Mouse (Mus musculus): ENCODE results near the gene Grk1.

The Grk1 gene

GRCm38 (mm10) chr8:13404666-13405131 lies at the start of gene Grk1:
Gene Grk1 (plus strand): TSS chr8:13405081.
- no peak for DNase-seq (ENCODE audit: low spot score in 2 of 2)

- no peak for DNase-seq (ENCODE audit: low spot score in 2 of 2)
Observed at GRCm38 (mm10) chr8:13356221-13356620, 48.7 kb upstream of the Grk1 start.

- no peak for DNase-seq (ENCODE audit: low spot score in 2 of 2)
Observed at GRCm38 (mm10) chr8:13356681-13357080, 48.2 kb upstream of the Grk1 start.

GRCm38 (mm10) chr8:13360213-13360612 lies 44.7 kb upstream of the Grk1 start:
- no peak for DNase-seq (ENCODE audit: low spot score in 2 of 2)

GRCm38 (mm10) chr8:13361865-13362264 lies 43.0 kb upstream of the Grk1 start:
- no peak for DNase-seq (ENCODE audit: low spot score in 2 of 2)

GRCm38 (mm10) chr8:13373151-13373662 lies 31.7 kb upstream of the Grk1 start:
- DNase-seq (ENCODE audit: low spot score in 2 of 2): no peak

GRCm38 (mm10) chr8:13381630-13382029 lies 23.3 kb upstream of the Grk1 start:
- DNase-seq (ENCODE audit: low spot score in 2 of 2): no peak

- DNase-seq (ENCODE audit: low spot score in 2 of 2): no peak
Observed at GRCm38 (mm10) chr8:13382536-13382935, 22.3 kb upstream of the Grk1 start.

- no peak for DNase-seq (ENCODE audit: low spot score in 2 of 2)
Observed at GRCm38 (mm10) chr8:13382999-13383398, 21.9 kb upstream of the Grk1 start.

- DNase-seq (ENCODE audit: low spot score in 2 of 2): no peak
Observed at GRCm38 (mm10) chr8:13386366-13386765, 18.5 kb upstream of the Grk1 start.

- DNase-seq (ENCODE audit: low spot score in 2 of 2): no peak
Observed at GRCm38 (mm10) chr8:13387728-13388127, 17.2 kb upstream of the Grk1 start.

GRCm38 (mm10) chr8:13388744-13389143 lies 16.1 kb upstream of the Grk1 start:
- no peak for DNase-seq (ENCODE audit: low spot score in 2 of 2)

GRCm38 (mm10) chr8:13393869-13394268 lies 11.0 kb upstream of the Grk1 start:
- no peak for DNase-seq (ENCODE audit: low spot score in 2 of 2)

- DNase-seq (ENCODE audit: low spot score in 2 of 2): no peak
Observed at GRCm38 (mm10) chr8:13396725-13397124, 8.2 kb upstream of the Grk1 start, which contains the start of gene Atp4b. Gene Atp4b (minus strand): TSS chr8:13396825.

GRCm38 (mm10) chr8:13403517-13403916 lies 1.4 kb upstream of the Grk1 start:
- DNase-seq (ENCODE audit: low spot score in 2 of 2): no peak

GRCm38 (mm10) chr8:13406011-13406410 lies 1.1 kb downstream of the Grk1 start:
- DNase-seq (ENCODE audit: low spot score in 2 of 2): no peak

GRCm38 (mm10) chr8:13411597-13411996 lies 6.7 kb downstream of the Grk1 start:
- DNase-seq (ENCODE audit: low spot score in 2 of 2): peak; percentile 73 to 79

- peak; percentile 52 to 67 for DNase-seq (ENCODE audit: low spot score in 2 of 2)
Observed at GRCm38 (mm10) chr8:13412891-13413558, 8.1 kb downstream of the Grk1 start.

- no peak for DNase-seq (ENCODE audit: low spot score in 2 of 2)
Observed at GRCm38 (mm10) chr8:13413823-13414390, 9.0 kb downstream of the Grk1 start.

- DNase-seq (ENCODE audit: low spot score in 2 of 2): peak in 1 of 2 experiments; percentile 20
Observed at GRCm38 (mm10) chr8:13415879-13416278, 11.0 kb downstream of the Grk1 start.

- DNase-seq (ENCODE audit: low spot score in 2 of 2): peak in 1 of 2 experiments; percentile 9
Observed at GRCm38 (mm10) chr8:13419111-13419639, 14.3 kb downstream of the Grk1 start.

GRCm38 (mm10) chr8:13420970-13421369 lies 16.1 kb downstream of the Grk1 start:
- peak in 1 of 2 experiments; percentile 10 for DNase-seq (ENCODE audit: low spot score in 2 of 2)

- no peak for DNase-seq (ENCODE audit: low spot score in 2 of 2)
Observed at GRCm38 (mm10) chr8:13427351-13427750, 22.5 kb downstream of the Grk1 start.

Data from right cerebral cortex, adult 2 months (tissue).